Mouse (Mus musculus) midbrain, embryonic 15.5 days (tissue): Measurements from ENCODE around the gene 2310022A10Rik. TPM values are rescaled to one million over a fixed set of nuclear protein-coding genes. Genes with fewer than 3 reads are reported as not detected.

ENCODE experiments used
- polyA plus RNA-seq: library from polyadenylated mRNA; unstranded; fragments of >200 nt; fragmentation: Nextera tagmentation; extraction: Ambion mirVana; gene quantifications from 2 replicates; pipeline ENCODE4 v1.2.1, GENCODE M21; 2015

2310022A10Rik gene
- polyA plus RNA-seq, 1 experiment from 2014 or later = 40.5 TPM

Other genes starting within 250 kb of the 2310022A10Rik start
- 13.4 and 15.7 TPM in 2 replicates for gene Ltbp4, start 215.5 kb upstream of the 2310022A10Rik start, polyA plus RNA-seq
- 63.9 and 64.7 TPM in 2 replicates for gene Shkbp1, start 197.2 kb upstream of the 2310022A10Rik start, polyA plus RNA-seq
- gene Gm20479, start 195.8 kb upstream of the 2310022A10Rik start, polyA plus RNA-seq = not detected in 2 replicates
- gene Sptbn4, start 105.5 kb upstream of the 2310022A10Rik start, polyA plus RNA-seq = 4.0 and 4.4 TPM in 2 replicates
- gene Blvrb, start 105.3 kb upstream of the 2310022A10Rik start, polyA plus RNA-seq = 17.9 and 19.5 TPM in 2 replicates
- gene Sertad3, start 79.5 kb upstream of the 2310022A10Rik start, polyA plus RNA-seq = 7.9 and 9.9 TPM in 2 replicates
- gene Sertad1, start 66.3 kb upstream of the 2310022A10Rik start, polyA plus RNA-seq = 8.3 and 9.2 TPM in 2 replicates
- 1.4 and 1.6 TPM in 2 replicates for gene Prx, start 53.9 kb upstream of the 2310022A10Rik start, polyA plus RNA-seq
- gene Hipk4, start 30.0 kb upstream of the 2310022A10Rik start, polyA plus RNA-seq = 0.83 and 0.99 TPM in 2 replicates
- gene Pld3, start within 50 bp of the 2310022A10Rik start, polyA plus RNA-seq = 156 and 157 TPM in 2 replicates
- gene Akt2, start 38.3 kb downstream of the 2310022A10Rik start, polyA plus RNA-seq = 60.8 and 66.1 TPM in 2 replicates
- 71.9 and 74.4 TPM in 2 replicates for gene Ttc9b, start 100.7 kb downstream of the 2310022A10Rik start, polyA plus RNA-seq
- 17.2 and 19.9 TPM in 2 replicates for gene Map3k10, start 121.4 kb downstream of the 2310022A10Rik start, polyA plus RNA-seq
- gene Zfp607b, start 136.1 kb downstream of the 2310022A10Rik start, polyA plus RNA-seq = 17.0 and 18.3 TPM in 2 replicates
- gene Zfp60, start 178.2 kb downstream of the 2310022A10Rik start, polyA plus RNA-seq = 125 and 128 TPM in 2 replicates